Mouse (Mus musculus): ENCODE measurements around the gene Dpp8. TPM values are rescaled to one million over a fixed set of nuclear protein-coding genes. Genes with fewer than 3 reads are reported as not detected.

The Dpp8 gene
- polyA plus RNA-seq, 1 experiment from 2014 or later = 44.7 TPM

DNA sequence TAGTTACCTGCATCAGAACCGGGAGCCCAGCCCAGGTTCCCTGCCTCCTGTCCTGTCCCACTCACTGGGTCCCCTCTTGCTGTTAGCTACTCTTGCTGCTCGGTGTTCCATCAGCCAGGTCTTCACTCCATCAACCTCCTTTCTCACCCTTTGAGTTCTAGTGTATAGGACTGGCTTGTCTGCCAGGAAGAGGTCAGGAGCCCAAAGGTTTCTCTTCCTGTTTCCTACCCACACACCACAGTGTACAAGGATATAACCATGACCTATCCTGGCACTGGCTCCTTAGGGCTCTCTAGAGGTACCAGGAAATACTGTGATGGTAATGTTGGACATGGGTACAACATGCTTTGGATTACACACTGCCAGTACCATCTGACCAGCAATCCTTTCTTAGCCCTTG, 81.5 kb downstream of the Dpp8 start:
- no peak overlapping the region for H3K27ac ChIP-seq
- H3K4me2 ChIP-seq = no peak overlapping the region
- no peaks in the 10 kb centered on the region for H3K9me3 ChIP-seq
- peaks cover 13% of the 10 kb centered on the region for H3K4me1 ChIP-seq (replicated peaks)
- no peaks in the 10 kb centered on the region for H3K27me3 ChIP-seq
- peaks cover 27% of the 10 kb centered on the region for H3K36me3 ChIP-seq
- no peak overlapping the region for H3K4me3 ChIP-seq (replicated peaks)
- H3K9ac ChIP-seq (replicated peaks) = no peak overlapping the region
- no peak for ATAC-seq (ENCODE audit: insufficient number of reproducible peaks, insufficient read depth, low FRiP score, low TSS enrichment, low read depth)
- 96% methylated on average over 2 of the region's 2 CpGs for WGBS

DNA sequence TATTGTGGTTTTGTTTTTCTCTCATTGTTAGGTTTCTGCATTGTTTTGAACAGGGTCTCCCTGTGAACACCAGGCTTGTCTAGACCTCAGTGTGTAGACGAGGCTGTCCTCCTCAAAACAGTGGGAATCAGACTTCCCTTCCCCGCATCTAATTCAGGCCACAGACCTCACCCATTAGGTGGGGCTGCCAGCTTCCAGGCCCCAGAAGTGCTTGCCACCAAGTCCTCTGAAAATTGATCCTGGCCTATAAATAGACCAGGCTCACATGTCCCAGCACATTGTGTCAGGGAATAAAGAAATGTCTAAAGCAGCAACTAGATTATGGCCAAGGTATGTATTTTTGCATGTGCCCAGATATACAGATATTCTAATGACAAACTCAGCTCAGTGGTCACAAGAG, 83.7 kb downstream of the Dpp8 start:
- Histone ChIP-seq H3K9ac (replicated peaks) (no peak overlapping the region), H3K27me3 (no peaks in the 10 kb centered on the region; the same call in 1 of the 2 replicates), H3K4me2 (no peak overlapping the region), H3K4me3 (replicated peaks) (no peak overlapping the region), H3K27ac (no peak overlapping the region), H3K9me3 (no peaks in the 10 kb centered on the region), H3K36me3 (peaks cover 33% of the 10 kb centered on the region), H3K4me1 (replicated peaks) (no peaks in the 10 kb centered on the region)
- no peak for ATAC-seq (ENCODE audit: insufficient number of reproducible peaks, insufficient read depth, low FRiP score, low TSS enrichment, low read depth)
- WGBS = 68% methylated on average over 2 of the region's 2 CpGs

DNA sequence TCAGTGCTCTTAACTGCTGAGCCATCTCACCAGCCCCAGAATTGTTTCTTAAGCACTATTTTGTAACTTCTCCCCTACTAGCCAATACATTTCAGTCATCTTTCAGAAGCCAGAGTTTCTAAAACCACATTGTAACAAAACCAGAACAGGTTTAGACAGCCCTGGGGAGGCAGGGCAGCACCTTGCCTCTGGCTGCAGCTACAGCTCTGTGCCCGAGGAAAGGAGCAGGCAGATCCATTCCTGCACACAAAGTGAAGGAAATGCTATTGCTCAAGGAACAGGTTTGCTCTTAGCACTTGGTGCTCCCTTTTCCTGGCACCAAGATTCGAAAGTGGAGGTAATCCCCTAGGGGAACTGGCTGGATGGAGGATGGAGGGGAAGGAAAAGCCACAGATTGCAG, 85.3 kb downstream of the Dpp8 start:
- no peak overlapping the region for H3K4me2 ChIP-seq
- H3K4me3 ChIP-seq (replicated peaks) = no peak overlapping the region
- H3K9me3 ChIP-seq = no peaks in the 10 kb centered on the region
- 62% methylated on average over 2 of the region's 2 CpGs for WGBS
- peaks cover 12% of the 10 kb centered on the region for H3K27me3 ChIP-seq
- peaks cover 33% of the 10 kb centered on the region for H3K36me3 ChIP-seq
- ATAC-seq (ENCODE audit: insufficient number of reproducible peaks, insufficient read depth, low FRiP score, low TSS enrichment, low read depth) = no peak
- H3K9ac ChIP-seq (replicated peaks) = no peak overlapping the region
- 0 out of 2 replicates have a peak, but pooled peaks cover 1% of the 10 kb centered on the region for H3K4me1 ChIP-seq (replicated peaks)
- no peak overlapping the region for H3K27ac ChIP-seq

GRCm38 (mm10) chr9:65120935-65121334, 88.7 kb downstream of the Dpp8 start:
- H3K4me1 ChIP-seq (replicated peaks) = 0 out of 2 replicates have a peak, but pooled peaks cover 7% of the 10 kb centered on the region
- no peak overlapping the region for H3K27ac ChIP-seq
- no peaks in the 10 kb centered on the region for H3K9me3 ChIP-seq
- no peak overlapping the region for H3K4me3 ChIP-seq (replicated peaks)
- peak; percentile 69; the same call in 1 of the 2 replicates for ATAC-seq (ENCODE audit: insufficient number of reproducible peaks, insufficient read depth, low FRiP score, low TSS enrichment, low read depth)
- H3K4me2 ChIP-seq = no peak overlapping the region
- 8% methylated on average over 3 of the region's 3 CpGs for WGBS
- H3K27me3 ChIP-seq = peaks cover 37% of the 10 kb centered on the region
- H3K9ac ChIP-seq (replicated peaks) = no peak overlapping the region
- H3K36me3 ChIP-seq = peaks cover 33% of the 10 kb centered on the region

DNA sequence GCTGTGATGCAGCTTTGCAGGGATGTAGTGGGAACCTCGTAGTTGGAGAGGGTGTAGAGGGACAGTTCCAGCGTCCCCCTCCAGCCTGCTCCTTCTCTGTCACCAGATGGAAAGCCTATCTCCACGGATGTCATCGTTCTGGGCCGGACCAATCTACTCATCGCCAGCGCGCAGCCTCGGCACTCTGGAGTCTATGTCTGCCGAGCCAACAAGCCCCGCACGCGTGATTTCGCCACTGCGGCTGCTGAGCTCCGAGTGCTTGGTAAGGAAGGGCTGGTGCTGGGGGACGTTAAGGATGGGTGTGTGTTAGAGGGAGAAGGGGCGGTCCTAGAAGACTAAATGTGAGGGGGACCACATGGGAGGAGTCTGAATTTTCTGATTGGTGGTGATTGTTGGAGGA, 90.3 kb downstream of the Dpp8 start:
- H3K9ac ChIP-seq (replicated peaks) = peak overlapping the region; percentile 19; the same call in 1 of the 2 replicates
- peak overlapping the region; percentile 40 for H3K4me2 ChIP-seq
- H3K27me3 ChIP-seq = peaks cover 37% of the 10 kb centered on the region
- H3K36me3 ChIP-seq = peaks cover 37% of the 10 kb centered on the region
- 21% methylated on average over 18 of the region's 18 CpGs for WGBS
- H3K27ac ChIP-seq = no peak overlapping the region
- no peaks in the 10 kb centered on the region for H3K9me3 ChIP-seq
- H3K4me1 ChIP-seq (replicated peaks) = 0 out of 2 replicates have a peak, but pooled peaks cover 7% of the 10 kb centered on the region
- peak overlapping the region; percentile 11; the same call in 1 of the 2 replicates for H3K4me3 ChIP-seq (replicated peaks)
- no peak for ATAC-seq (ENCODE audit: insufficient number of reproducible peaks, insufficient read depth, low FRiP score, low TSS enrichment, low read depth)

GRCm38 (mm10) chr9:65123552-65124168, 91.4 kb downstream of the Dpp8 start:
- no peaks in the 10 kb centered on the region for H3K9me3 ChIP-seq
- H3K27me3 ChIP-seq = peaks cover 37% of the 10 kb centered on the region
- peaks cover 30% of the 10 kb centered on the region for H3K36me3 ChIP-seq
- peak overlapping the region; percentile 70 for H3K9ac ChIP-seq (replicated peaks)
- no peak overlapping the region for H3K27ac ChIP-seq
- H3K4me2 ChIP-seq = peak overlapping the region; percentile 83
- 4% methylated on average over 48 of the region's 48 CpGs for WGBS
- H3K4me1 ChIP-seq (replicated peaks) = peaks cover 14% of the 10 kb centered on the region; the same call in 1 of the 2 replicates
- no peak; the same call in 1 of the 2 replicates for ATAC-seq (ENCODE audit: insufficient number of reproducible peaks, insufficient read depth, low FRiP score, low TSS enrichment, low read depth)
- peak overlapping the region; percentile 46 for H3K4me3 ChIP-seq (replicated peaks)

DNA sequence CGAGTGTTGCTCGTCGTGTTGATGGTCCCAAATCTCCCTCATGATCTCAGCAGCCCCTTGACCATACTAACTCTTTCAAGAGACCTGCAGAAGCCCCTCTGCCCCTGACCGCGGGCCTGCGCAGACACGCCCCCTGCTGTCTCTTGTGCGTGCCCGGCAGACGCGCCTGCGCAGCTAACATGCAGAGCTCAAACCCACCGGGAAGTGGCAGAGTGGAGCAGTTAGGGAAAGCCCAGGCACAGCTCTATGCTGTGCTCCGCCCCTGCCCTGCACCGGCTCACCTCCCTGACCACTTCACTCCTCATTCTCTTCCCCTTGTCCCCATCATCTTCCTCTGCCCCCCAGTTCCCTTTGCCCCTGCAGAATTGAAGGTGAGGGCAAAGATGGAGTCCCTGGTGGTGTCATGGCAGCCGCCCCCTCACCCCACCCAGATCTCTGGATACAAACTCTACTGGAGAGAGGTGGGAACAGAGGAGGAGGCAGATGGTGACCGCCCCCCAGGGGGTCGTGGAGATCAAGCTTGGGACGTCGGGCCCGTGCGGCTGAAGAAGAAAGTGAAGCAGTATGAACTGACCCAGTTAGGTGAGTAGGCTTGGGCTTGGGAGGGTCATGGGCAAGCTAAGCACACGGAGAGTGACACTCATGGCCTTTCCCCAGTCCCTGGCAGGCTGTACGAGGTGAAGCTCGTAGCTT, 96.1 kb downstream of the Dpp8 start:
- Histone ChIP-seq H3K4me2 (peak overlapping the region; percentile 39), H3K9ac (replicated peaks) (0 out of 2 replicates have a peak overlapping the region, but pooled peaks have one; percentile 28), H3K4me3 (replicated peaks) (peak overlapping the region; percentile 4; the same call in 1 of the 2 replicates), H3K4me1 (replicated peaks) (peaks cover 12% of the 10 kb centered on the region; the same call in 1 of the 2 replicates), H3K9me3 (no peaks in the 10 kb centered on the region), H3K27me3 (peaks cover 20% of the 10 kb centered on the region), H3K27ac (no peak overlapping the region), H3K36me3 (peaks cover 28% of the 10 kb centered on the region)
- no peak for ATAC-seq (ENCODE audit: insufficient number of reproducible peaks, insufficient read depth, low FRiP score, low TSS enrichment, low read depth)
- WGBS = 9% methylated on average over 25 of the region's 25 CpGs

GRCm38 (mm10) chr9:65131717-65132116, 99.5 kb downstream of the Dpp8 start:
- Histone ChIP-seq H3K27me3 (peaks cover 23% of the 10 kb centered on the region), H3K4me1 (replicated peaks) (peaks cover 14% of the 10 kb centered on the region; the same call in 1 of the 2 replicates), H3K36me3 (peaks cover 18% of the 10 kb centered on the region), H3K27ac (no peak overlapping the region), H3K4me2 (no peak overlapping the region), H3K4me3 (replicated peaks) (no peak overlapping the region), H3K9me3 (no peaks in the 10 kb centered on the region), H3K9ac (replicated peaks) (no peak overlapping the region)
- 84% methylated on average over 5 of the region's 5 CpGs for WGBS
- no peak for ATAC-seq (ENCODE audit: insufficient number of reproducible peaks, insufficient read depth, low FRiP score, low TSS enrichment, low read depth)

Other genes starting within 250 kb of the Dpp8 start
- 8.4 and 9.2 TPM in 2 replicates for gene Dennd4a, start 221.1 kb upstream of the Dpp8 start, polyA plus RNA-seq (2016; fragmentation: Nextera tagmentation; extraction: Ambion mirVana)
- gene Slc24a1, start 80.8 kb upstream of the Dpp8 start, polyA plus RNA-seq (2016; fragmentation: Nextera tagmentation; extraction: Ambion mirVana) = 0.08 and 0.09 TPM in 2 replicates
- 60.2 and 65.5 TPM in 2 replicates for gene Ints14, start 71.5 kb upstream of the Dpp8 start, polyA plus RNA-seq (2016; fragmentation: Nextera tagmentation; extraction: Ambion mirVana)
- gene Hacd3, start 10.7 kb upstream of the Dpp8 start, polyA plus RNA-seq (2016; fragmentation: Nextera tagmentation; extraction: Ambion mirVana) = 103 and 104 TPM in 2 replicates
- 15.7 and 18.2 TPM in 2 replicates for gene Igdcc4, start 69.1 kb downstream of the Dpp8 start, polyA plus RNA-seq (2016; fragmentation: Nextera tagmentation; extraction: Ambion mirVana)
- gene Igdcc3, start 108.8 kb downstream of the Dpp8 start, polyA plus RNA-seq (2016; fragmentation: Nextera tagmentation; extraction: Ambion mirVana) = 6.2 and 6.4 TPM in 2 replicates
- gene Parp16, start 162.9 kb downstream of the Dpp8 start, polyA plus RNA-seq (2016; fragmentation: Nextera tagmentation; extraction: Ambion mirVana) = 8.2 and 8.7 TPM in 2 replicates
- 0.54 and 0.63 TPM in 2 replicates for gene Cilp, start 232.8 kb downstream of the Dpp8 start, polyA plus RNA-seq (2016; fragmentation: Nextera tagmentation; extraction: Ambion mirVana)

Measured in limb, embryonic 12.5 days (tissue).